Mouse (Mus musculus) yolk sac, embryonic 10.5 days (tissue): ENCODE measurements around the gene Mak.

Source experiments
- DNase-seq: peaks from one replicate; pipeline ENCODE4 v3.0.0-alpha.2; 2017; ENCODE audit warnings: low spot score

Gene Mak

DNA sequence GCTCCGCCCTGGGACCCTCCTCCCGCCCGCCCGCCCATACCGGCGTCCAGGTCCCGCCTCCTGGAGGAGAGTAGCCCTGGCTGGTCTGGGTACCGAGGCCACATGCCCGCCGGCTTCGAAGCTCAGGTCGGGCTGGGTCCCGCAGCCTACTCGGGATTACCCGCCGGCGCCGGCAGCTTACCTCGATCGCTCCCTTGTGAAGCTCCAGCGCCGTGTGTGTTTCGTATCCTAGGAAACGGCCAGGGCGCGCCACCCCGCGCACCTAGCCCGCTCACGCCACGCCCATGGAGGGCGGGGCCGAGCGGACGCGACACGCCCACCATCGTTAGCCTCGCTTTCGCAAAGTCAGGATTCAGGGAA, at the start of gene Mak:
Gene Mak (minus strand): TSS at position 286 of the 360 bp plus-strand sequence.
- peak; percentile 75 for DNase-seq

DNA sequence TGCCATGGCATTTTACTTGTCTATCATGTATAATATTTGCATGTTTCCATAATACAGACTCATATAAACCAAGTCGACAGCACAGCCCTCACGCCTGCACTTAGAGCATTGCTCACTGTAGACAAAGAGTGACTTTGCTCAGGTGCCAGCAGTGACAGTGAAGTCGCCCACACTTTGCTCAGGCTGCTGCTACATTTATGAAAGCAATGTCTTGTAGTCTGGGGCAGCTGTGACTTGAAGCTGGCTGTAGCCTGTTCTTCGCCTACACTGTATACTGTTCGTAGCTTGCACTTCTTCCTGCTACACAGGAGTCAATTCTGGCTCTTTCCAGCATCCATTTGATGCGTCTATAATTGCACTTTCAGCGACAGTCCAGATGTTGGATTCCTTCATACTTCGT, 49.6 kb upstream of the Mak start:
- no peak for DNase-seq

DNA sequence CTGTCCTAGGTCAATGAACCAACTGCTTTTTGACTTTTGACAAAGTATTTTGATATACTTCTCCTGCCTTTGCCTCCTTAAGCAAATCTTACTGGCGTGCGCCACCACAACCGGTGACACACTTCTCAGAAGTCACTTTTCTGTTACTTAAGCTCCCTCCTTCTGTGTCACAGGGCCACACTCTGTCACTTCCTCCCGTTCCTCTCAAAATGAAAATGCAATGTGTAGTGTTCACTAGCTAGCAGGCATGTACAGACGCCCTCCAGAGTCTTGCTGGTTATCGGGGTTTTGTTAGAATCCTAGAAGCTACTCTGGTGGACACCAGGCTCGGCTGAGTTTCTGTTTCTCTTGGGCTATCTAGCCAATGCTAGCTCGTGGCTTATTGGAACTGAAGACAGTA, 48.8 kb upstream of the Mak start:
- DNase-seq, result no peak

DNA sequence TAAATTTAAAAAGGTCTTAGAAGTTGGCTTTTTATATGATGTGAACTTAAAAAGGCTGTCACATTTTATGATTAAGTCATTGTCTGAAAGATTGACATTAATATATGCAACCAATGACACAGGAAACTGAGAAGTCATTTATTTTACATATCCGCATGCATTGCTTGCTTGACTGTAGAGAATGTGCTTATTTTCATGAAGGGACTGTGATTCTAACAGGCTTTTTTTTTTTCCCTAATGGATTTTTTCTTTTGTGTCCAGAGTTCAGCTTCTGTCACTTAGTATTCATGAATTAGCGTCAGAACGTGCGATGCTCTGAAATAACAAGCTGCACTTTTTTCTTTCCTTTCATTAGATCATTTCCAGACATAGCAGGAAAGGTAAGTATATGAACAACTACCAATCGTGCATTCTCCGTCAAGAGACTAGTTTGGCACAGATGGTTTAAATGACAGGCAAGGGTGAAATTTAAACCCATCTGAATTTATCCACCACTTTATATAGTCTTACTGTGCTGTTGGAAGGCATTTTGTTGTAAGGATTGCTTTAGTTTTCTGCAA, 44.2 kb upstream of the Mak start:
- no peak for DNase-seq

DNA sequence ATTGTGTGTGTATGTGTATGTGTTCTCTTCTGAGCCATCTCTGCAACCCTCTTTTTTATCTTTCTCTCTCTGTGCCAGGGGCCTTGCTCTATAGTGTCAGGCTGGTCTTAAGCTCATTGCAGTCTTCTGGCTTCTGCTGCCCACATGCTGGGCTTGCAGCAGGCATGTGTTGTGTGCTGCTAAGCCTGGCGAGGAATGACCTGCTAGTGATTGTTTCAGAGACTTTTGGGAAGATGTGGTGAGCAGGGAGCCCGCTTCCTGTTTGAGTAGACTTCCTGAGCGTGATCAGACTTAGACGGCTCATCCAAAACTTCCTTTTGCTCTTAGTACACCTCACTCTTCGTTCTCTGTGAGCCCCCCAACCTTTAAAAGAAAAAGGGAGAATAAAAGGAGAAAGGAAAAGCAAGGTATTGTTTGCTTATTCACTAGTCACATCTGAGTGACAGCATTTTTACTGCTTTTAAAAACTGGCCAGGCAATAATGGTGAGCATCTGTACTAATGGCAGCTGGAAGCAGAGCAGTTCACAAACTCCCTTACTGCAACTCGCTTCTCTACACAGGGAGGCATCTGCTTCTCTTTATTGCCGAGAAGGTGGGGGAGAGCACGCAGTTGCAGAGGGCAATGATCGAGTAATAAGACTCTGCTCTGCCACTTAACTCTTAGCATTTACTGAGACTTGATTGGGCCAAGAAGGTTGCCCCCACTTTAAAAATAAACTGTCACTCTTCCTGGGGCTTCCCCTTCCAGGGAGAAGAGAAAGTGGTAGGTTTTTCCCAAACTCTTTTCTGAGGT, 39.8 kb upstream of the Mak start:
- no peak for DNase-seq

DNA sequence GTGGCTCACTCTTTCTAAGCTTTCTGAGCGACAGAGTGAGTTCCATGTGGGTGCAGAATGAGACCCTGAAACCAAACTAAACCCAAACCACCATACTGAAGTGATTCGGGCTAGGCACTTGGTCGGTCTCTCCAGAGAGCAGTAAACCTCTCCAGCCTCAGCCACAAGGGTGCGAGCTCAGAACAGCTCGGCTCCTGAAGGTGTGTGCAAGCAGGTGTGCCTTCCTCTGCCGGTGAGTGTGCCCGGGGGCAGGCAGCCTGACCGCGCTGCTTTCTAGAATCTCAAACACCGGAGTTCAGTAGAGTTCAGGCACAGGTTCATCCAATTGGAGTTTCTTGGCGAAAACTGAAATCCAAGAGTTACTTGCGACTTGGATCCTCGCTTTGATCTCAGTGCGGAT, 34.4 kb upstream of the Mak start, which contains the start of gene Sycp2l:
Gene Sycp2l (plus strand): TSS at position 368 of the 400 bp plus-strand sequence.
- DNase-seq, result no peak

DNA sequence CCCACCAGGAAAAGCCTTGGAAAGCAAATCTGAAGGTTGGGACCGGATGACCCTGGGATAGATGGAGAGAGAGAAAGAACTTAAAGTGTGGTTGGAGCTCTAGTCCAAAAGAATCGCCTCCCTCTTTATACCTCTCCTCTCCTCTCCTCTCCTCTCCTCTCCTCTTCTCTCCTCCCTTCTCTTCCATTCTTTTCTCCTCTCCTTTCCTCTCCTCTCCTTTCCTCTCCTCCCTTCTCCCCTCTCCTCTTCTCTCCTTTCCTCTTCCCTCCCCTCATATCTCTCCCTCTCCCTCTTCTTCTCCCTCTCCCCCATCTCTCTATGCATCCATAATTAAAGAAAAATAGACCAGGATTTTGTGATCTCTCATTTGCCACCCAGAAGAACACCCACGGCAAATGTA, 31.4 kb upstream of the Mak start, which contains the start of gene Gcm2:
Gene Gcm2 (minus strand): TSS at position 101 of the 400 bp plus-strand sequence.
- no peak for DNase-seq

DNA sequence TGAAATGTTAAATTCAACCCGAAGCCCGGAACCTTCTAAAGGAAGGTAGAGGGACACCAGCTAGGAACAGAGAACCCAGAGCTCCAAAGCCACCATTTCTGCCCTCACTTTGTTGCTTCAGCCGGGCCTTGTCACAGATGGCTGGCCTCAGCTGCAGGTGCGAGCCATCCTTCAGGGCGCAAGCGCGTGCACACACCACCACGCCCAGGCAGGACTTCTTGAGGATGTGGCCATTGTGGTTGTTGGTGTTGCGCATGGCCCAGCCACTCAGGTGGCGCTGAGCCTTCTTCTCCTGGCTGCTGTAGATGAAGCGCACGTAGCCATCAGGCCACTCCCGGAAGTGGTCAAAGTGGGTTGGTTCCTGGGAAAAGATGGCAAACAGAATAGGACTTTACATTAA, 26.0 kb upstream of the Mak start:
- no peak for DNase-seq

DNA sequence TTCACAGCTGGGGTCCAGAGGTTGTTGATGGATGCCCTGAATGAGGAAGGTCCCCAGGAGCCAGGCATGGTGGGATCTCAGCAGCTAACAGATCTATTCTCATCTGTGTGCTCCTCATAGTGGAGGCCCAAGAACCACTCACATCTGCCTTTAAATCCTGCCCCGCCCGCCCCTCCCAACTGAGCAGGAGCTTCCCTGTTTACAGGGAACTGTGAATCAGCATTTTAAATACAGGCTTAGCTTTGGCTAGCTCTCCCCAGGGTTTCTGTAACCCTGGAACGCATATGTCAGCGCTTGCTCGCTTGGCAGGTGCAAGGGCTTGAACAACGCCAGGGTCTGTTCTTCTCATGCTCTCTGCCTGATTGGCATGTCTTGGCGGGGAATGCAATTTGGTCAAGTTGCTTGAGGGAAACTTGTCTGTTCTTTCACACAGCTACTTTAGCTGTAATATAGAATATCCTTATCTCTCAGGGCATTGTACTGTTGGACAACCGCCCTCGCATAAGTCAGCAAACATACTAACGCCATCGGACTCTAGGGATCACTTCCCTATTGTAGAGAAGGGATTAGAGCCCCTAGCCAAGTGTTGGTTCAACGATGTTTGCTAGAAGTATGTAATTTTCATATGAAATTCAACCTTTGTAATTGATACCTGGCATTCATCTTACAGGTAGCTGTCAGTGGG, 24.5 kb upstream of the Mak start:
- DNase-seq, result no peak

DNA sequence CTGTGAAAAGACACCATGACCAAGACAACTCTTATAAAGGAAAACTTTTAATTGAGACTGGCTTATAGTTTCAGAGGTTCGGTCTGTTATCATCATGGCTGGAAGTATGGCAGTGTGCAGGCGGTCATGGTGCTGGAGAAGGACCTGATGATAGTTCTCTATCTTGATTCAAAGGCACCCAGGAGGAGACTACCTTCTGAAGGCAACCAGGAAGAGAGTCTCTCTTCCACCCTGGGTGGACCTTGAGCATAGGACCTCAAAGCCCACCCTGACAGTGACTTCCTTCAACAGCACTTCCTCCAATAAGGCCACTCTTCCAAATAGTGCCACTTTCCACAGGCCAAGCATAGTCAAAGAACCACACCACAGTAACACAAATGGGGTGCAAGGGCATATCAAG, 20.5 kb upstream of the Mak start:
- no peak for DNase-seq

DNA sequence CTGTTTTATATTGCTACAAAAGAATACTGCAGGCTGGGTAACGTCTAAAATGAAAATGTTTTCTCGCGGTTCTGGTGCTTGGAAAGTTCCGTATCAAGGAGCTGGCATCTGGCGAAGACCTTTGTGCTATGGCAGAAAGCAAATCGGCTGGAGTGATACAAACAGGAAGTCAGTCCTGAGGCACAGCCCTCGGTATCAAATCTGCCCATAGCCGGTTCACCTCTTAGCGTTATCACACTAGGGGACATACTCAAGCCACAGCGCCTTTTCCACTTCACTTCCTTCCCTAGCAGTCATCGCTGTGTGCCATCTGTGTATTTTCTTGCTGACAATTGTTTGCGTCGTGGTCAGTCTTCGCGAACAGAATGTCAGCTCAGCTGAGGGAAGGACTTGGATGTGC, 18.8 kb upstream of the Mak start:
- no peak for DNase-seq

DNA sequence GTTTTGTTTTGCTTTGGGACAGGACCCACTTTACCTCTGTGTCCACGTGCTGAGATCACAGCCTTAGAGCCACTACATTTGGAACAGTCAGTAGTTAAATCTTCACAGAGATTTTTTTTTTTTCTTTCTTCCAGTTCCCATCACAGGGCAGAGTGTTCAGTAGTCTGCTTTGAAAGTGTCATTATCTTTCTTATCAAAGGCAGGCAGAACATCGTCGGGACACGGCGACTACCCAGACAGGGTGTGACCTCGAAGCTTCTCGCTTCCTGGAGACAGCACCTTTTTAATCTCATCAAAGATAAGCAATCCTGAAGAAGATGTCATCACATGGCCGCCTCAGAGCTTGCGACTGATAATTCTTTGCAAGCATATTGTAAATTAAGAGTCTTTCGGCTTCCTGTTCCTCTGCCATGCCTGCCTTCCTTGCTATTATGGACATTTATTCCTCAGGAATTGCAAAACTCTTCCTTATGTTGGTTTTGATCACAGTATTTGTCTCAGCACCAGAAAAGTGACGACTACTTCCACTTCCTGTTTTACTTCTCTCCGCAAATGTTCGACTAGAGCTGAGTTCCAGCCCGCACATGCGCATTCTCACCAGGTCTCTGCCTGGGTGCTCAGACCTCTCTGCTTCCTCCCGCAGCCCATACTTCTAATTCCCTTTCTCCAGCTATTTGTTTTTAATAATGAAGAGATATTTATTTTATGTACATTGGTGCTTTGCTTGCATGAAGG, 18.0 kb upstream of the Mak start:
- DNase-seq, result peak; percentile 48

DNA sequence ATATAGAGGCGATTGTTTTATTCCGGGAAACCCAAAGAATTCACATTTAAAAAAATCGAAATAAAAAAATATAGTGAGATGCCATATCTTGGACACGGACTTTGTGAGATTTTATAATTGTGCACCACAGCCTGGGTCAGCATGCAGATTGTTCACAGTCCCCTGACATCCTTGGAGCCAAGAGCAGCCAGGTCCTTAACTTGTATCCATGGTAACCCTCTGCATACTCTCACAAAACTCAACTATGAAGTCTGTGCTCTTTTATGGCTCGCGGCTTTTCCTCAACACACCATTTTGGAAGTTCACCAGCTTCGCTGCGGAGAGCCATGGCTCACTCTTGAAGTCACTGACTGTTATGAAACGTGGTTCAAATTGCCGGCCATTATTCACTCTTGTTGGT, 14.7 kb upstream of the Mak start:
- DNase-seq, result no peak

DNA sequence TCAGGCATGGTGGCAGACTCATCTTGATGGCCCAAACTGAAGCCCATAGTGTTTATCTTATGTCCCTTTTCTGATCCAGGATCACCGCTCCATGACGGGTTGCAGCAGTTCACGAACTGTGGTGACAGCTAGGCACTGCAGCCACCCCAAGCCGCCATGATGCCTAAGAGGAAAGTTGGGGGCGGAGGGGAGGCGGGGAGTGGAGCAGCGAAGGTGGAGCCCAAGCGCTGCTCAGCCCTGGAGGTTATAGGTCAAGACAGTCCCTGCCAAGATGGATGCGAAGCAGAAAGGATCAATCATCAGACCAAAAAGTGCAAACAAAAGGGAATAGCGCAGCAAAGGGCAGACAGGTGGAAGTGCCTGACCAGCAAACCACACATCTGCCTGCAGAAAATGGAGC, 11.8 kb upstream of the Mak start:
- DNase-seq, result no peak

DNA sequence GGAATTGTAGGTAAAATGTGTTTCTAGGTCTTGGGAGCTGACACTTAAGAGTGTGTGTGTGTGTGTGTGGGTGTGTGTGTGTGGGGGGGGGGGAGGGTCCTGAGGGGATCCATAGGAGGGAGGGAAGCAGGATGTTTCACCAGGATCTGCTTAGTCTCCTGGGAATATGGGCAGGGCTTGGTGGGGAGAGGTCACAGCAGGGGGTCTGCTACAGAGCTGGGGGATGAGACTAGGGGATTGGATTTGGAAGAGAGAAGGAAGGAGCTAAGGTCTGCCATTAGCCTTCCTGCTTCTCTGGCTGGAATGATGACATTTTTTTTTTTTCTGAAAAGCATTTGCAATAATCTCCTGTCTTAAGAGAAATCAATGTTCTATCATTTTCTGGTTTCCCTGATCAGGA, 9.2 kb upstream of the Mak start:
- no peak for DNase-seq

DNA sequence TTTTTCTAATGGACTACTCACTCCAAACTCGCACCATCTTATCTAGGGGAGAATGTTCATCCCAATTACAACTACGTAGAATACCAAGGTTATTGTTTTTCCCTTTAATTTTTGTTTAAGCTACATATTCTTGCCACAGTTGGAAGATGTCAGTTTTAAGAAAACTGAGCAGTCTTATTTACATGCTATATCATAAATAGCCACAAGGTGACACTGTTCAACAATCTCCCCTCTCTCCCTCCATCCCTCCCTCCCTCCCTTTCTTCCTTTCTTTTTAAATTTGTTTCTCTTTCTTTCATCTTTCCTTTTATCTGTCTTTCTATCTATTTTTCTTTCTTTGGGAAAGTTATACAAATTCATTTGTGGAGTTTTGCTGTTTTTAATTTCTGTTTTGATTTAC, 5.6 kb upstream of the Mak start:
- DNase-seq, result no peak

DNA sequence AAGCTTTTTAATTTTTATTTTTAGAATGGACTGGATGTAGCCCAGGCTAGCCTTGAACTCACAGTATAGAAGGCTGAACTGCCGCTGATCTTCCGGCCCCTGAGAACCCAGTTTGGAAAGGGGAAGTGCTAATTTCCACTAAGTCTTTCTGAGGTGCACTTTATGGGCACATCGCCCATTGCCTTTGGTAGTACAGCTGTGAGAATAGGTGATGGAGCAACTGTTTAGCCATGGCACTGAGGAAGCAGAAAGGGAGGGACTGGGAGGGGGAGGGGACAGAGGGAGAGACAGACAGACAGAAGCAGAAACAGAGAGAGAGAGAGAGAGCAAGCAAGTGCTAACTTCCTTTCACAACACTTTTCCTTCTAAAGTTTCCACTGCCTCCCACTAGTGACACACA, 5.0 kb upstream of the Mak start:
- DNase-seq, result no peak

DNA sequence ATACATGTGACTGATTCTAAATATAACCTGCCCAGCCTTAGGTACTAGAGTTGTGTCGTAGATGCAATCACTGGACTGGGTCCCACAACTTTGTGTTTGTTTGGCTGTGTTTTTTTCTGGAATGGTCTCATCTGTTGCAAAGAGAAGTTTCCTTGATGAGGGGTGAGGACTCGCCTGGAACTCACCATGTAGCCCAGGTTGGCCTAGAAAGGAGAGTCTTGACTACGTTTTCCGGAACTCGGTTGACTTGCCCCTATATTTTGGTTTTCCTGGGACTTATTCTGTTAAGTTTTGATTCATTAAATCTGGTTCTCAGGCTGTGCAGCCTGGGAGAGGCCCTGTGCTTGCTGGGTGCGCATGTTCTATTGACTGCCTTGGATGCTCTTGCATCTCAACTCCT, 1.2 kb upstream of the Mak start:
- no peak for DNase-seq

DNA sequence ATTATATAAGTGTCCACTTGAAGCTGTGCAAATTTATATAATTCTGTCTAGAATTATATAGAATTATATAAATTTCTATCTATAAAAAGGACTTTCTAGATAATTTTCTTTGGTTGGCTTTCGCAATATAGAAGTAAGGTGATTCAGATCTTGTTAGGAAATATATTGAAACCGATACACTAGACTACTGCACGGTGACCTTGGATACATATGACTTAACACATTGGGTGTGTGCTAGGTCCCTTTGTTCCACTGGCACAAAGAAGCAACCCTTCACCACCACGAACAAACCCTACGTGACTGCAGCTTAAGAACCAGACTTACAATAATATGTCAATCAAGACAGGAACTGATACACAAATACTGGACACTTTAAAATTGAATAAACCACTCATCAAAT, 353 bp upstream of the Mak start:
- DNase-seq, result no peak

DNA sequence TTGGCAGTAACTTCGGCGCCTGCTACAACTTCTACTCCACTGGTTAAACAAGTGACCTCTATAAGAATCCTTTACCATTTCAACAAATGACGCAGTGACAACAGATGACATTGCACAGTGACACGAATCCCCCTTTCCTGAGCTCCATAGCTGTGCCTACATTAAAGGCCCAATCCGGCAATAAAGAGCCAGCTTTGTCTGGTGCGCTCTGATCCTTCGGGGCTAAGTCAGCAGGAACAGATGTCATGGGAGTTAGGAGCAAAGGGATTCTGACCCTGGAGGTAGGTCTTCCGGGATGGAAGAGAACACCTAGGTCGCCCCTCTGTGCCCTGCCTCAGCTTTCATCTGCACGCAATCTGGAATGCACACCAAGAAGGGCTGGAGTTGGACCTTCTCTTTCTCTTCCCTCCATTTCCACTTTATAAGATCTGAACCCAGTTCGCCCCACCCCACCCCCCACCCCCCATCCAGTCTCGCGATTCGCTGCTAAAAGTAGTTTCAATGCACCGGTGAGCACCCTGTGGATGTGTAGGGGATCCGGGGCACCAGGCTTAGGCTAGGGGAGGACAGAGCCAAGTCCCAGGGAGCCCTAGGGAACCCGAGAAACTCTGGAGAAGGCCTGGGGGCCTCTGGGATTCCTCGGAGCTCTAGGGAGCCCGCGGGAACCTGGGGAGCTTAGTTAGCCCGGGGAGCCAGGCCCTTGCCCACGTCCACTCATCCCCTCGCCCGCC, 651 bp downstream of the Mak start:
- DNase-seq, result no peak

DNA sequence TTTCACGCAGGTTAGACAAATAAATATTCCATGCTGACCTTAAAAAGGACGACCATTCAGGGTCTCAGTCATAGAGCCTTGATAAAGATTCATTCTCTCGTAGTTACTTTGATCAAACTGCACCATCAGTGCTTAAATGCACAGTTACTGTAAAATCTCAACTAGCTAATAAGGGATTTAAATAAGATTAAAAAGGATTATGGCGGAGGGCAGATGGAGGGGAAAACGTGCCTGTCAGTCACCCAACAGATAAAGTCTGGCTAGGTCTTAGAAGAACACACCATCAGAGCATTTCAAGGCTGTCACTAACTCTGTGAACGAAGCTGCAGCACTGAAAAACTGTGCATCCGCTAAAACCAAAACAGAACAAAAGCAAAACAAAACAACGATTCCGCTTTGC, 1.6 kb downstream of the Mak start:
- DNase-seq, result no peak

DNA sequence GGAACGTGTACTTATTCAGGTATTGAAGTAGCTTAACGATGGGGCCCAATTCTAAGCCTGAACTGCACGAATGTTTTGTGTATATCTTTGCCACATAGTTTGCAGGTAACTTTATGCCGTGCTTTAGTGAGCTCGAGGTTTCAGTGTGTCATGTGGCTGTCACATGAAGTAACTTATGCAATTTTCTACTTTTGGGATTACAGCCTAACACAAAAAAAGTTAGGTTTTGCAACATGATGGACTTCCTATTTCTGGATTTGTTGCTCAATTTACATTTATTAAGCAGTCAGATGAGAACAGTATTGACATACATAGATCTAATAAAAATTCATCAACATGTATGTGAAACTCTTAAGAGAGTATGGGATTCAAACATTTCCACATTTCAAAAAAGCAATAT, 5.7 kb downstream of the Mak start:
- DNase-seq, result no peak
